Mouse (Mus musculus): ENCODE data around the gene Slc9a1.

- TF ChIP-seq POLR2A (IDR thresholded peaks at IDR 0.05; ENCODE audit: low read depth, low read length) (no peak), CTCF (conservative IDR thresholded peaks at IDR 0.05; ENCODE audit: insufficient read depth, insufficient read length, low read depth, low read length) (no peak)
Measured at GRCm38 (mm10) chr4:133461362-133461761, 91.9 kb downstream of the Slc9a1 start.
